Mouse (Mus musculus) adrenal gland, postnatal 0 days (tissue): ENCODE data around the gene Gkn1. TPM values are rescaled to one million over a fixed set of nuclear protein-coding genes. Genes with fewer than 3 reads are reported as not detected.

Experiments used
- polyA plus RNA-seq: library from polyadenylated mRNA; unstranded; fragments of >200 nt; fragmentation: Nextera tagmentation; extraction: Ambion mirVana; gene quantifications from 2 replicates; pipeline ENCODE4 v1.2.1, GENCODE M21; 2015

Gkn1 gene
- polyA plus RNA-seq: 8.1 TPM in 1 of 2 replicates, not detected in the other

DNA sequence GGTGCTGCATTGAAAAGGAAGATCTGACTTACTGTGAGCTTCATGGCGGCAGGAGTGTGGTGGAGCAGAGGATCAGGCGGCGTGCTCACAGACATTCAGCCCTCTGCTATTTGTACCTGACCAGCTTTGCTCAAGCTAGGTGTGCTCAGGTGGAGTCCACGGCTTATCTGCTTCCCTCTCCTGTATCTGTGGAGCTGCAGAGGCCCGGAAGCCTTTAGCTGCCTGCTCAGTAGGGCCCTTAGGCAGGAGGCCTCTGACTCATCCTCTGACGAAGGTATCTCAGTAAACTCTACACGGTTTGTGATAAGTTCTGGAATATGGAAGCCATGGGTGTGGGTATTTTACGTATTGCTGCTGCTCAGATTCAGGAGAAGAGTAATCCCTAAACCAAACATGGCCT is at the start of gene Gkn1:
Gene Gkn1 (minus strand): TSS at position 114 of the 400 bp plus-strand sequence.

DNA sequence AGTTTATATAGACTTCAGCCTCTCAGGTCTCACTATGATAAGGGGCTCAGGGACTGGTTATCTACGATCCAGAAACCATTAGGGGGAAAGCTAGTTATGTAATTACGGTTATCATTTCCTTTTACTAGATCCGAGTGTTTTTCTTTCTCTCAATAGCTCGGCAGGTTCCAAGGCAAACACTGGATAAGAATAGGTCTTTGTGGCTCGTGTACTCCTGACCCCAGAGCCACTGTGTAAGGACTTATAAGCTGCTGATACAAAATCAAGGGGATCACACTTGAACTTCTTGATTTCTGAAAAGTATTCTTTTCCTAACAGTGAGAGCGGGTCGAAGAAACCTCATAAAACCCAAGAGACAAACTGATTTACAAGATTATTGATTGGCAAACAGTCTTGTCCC is 38.1 kb upstream of the Gkn1 start, which contains the start of gene Gkn3:
Gene Gkn3 (minus strand): TSS at position 59 of the 400 bp plus-strand sequence.

GRCm38 (mm10) chr6:87373057-87373456 is 22.3 kb upstream of the Gkn1 start, which contains the start of gene Gkn2:
Gene Gkn2, plus strand, starts transcription at chr6:87373357.

GRCm38 (mm10) chr6:87335091-87335934 is 15.4 kb downstream of the Gkn1 start, which contains the start of gene Antxr1:
Gene Antxr1, minus strand, starts transcription at chr6:87335821.

Other genes with a start within 250 kb of the Gkn1 start
- gene D6Ertd527e, start 246.2 kb downstream of the Gkn1 start, polyA plus RNA-seq: 0.11 and 0.27 TPM in 2 replicates
- gene Antxr1, start 15.1 kb downstream of the Gkn1 start, polyA plus RNA-seq: 8.4 and 10.1 TPM in 2 replicates
- gene Gkn2, start 22.4 kb upstream of the Gkn1 start, polyA plus RNA-seq: 0.70 and 18.4 TPM in 2 replicates
- gene Gkn3, start 38.0 kb upstream of the Gkn1 start, polyA plus RNA-seq: 0.44 TPM in 1 of 2 replicates, not detected in the other
- not detected in 2 replicates for gene Bmp10, start 78.1 kb upstream of the Gkn1 start, polyA plus RNA-seq
- 2.7 and 4.9 TPM in 2 replicates for gene Arhgap25, start 182.3 kb upstream of the Gkn1 start, polyA plus RNA-seq
- 2.0 and 2.3 TPM in 2 replicates for gene Prokr1, start 239.8 kb upstream of the Gkn1 start, polyA plus RNA-seq